Mouse (Mus musculus) midbrain, embryonic 13.5 days (tissue): ENCODE data around the gene Resf1. TPM values are rescaled to one million over a fixed set of nuclear protein-coding genes. Genes with fewer than 3 reads are reported as not detected.
"Not testable (repeated sequence)": the region's sequence is repeated elsewhere in the genome, so short reads cannot be mapped to it uniquely, and the experiment has no call there.

Experiments
- ATAC-seq: fragments of 200-750 bp; cut with Nextera tagmentation; 2 replicates; pipeline ENCODE4 v1.8.0; 2017; ENCODE audit warnings: mild to moderate bottlenecking, moderate TSS enrichment, moderate library complexity
- H3K27ac ChIP-seq: fragments of 300-500 bp; sonication (generic); 2 replicates; pipeline ENCODE4 v1.5.1; 2015; ENCODE audit warnings: inconsistent platforms, mild to moderate bottlenecking, moderate library complexity
- H3K27me3 ChIP-seq: fragments of 300-500 bp; sonication (generic); 2 replicates; pipeline ENCODE4 v1.6.1; 2015; ENCODE audit warnings: mild to moderate bottlenecking, inconsistent platforms
- H3K36me3 ChIP-seq: fragments of 300-500 bp; sonication (generic); 2 replicates; pipeline ENCODE4 v1.6.1; 2015; ENCODE audit warnings: mild to moderate bottlenecking, inconsistent platforms
- H3K4me1 ChIP-seq: fragments of 300-500 bp; sonication (generic); replicated peaks from 2 replicates; pipeline ENCODE4 v1.6.1; 2015; ENCODE audit warnings: inconsistent platforms
- H3K4me2 ChIP-seq: fragments of 300-500 bp; sonication (generic); replicated peaks from 2 replicates; pipeline ENCODE4 v1.6.1; 2015; ENCODE audit warnings: moderate library complexity, mild to moderate bottlenecking, inconsistent platforms
- H3K4me3 ChIP-seq: fragments of 300-500 bp; sonication (generic); replicated peaks from 2 replicates; pipeline ENCODE4 v1.5.1; 2015; ENCODE audit warnings: mild to moderate bottlenecking, inconsistent platforms
- H3K9ac ChIP-seq: fragments of 300-500 bp; sonication (generic); replicated peaks from 2 replicates; pipeline ENCODE4 v1.6.1; 2015; ENCODE audit warnings: mild to moderate bottlenecking, inconsistent platforms
- H3K9me3 ChIP-seq: fragments of 300-500 bp; sonication (generic); 2 replicates; pipeline ENCODE4 v1.6.1; 2016; ENCODE audit warnings: mild to moderate bottlenecking, inconsistent platforms
- WGBS: fragments of 180-500 bp; shearing (Covaris S2); methylation state at CpG from one replicate; pipeline ENCODE4 v1.1.7; 2015; 5-methylcytosine and 5-hydroxymethylcytosine counted together
- polyA plus RNA-seq: library from polyadenylated mRNA; unstranded; fragments of >200 nt; fragmentation: Nextera tagmentation; extraction: Ambion mirVana; gene quantifications from 2 replicates; pipeline ENCODE4 v1.2.1, GENCODE M21; 2015

The Resf1 gene
- polyA plus RNA-seq, 1 experiment from 2014 or later = 41.2 TPM

DNA sequence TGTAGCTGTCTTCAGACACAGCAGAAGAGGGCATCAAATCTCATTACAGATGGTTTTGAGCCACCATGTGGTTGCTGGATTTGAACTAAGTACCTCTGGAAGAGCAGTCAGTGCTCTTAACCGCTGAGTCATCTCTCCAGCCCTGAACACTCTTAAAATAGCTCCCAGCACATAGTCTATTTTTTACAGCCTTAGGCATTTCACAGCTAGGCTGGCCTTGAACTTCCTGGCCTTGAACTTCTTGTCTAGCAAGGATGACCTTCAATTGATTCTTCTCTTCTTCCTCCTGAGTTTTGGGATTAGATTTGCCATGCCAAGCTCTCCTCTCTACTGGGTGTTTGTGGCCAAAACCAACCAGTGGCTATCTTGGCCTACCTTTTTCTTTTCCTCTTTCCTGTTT lies 2.6 kb downstream of the Resf1 start:
- H3K36me3 ChIP-seq = peaks cover 38% of the 10 kb centered on the region
- no peak overlapping the region for H3K27ac ChIP-seq
- H3K4me2 ChIP-seq = no peak overlapping the region
- no peak for ATAC-seq
- H3K4me1 ChIP-seq = peaks cover 24% of the 10 kb centered on the region
- no peaks in the 10 kb centered on the region for H3K9me3 ChIP-seq
- no peak overlapping the region for H3K4me3 ChIP-seq
- WGBS = 86% methylated on average over 1 of the region's 1 CpGs
- H3K27me3 ChIP-seq = no peaks in the 10 kb centered on the region
- H3K9ac ChIP-seq = no peak overlapping the region

DNA sequence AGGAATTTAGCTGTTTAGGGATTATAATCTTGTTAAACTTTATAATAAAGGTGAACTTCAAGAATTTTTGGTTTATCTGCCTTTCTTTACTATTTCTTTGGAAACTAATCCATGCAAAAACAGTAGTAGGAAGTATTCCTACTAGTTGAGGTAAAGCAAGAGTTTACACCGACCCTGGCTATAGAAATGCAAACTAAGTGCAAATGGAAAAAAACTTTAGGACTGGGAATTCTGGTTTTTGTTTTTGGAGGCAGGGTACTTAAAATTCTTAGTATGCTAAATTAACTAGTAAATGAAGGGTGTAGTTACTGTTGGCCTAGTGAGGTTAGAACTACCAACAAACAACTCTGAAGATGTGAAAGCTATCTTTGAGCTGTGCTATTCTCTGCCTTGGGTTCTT lies 3.0 kb downstream of the Resf1 start:
- ATAC-seq = no peak
- peaks cover 24% of the 10 kb centered on the region for H3K4me1 ChIP-seq
- 79% methylated on average over 1 of the region's 1 CpGs for WGBS

GRCm38 (mm10) chr6:149314918-149315317 lies 5.7 kb downstream of the Resf1 start:
- Histone ChIP-seq H3K4me2 (no peak overlapping the region), H3K4me3 (no peak overlapping the region), H3K27ac (no peak overlapping the region), H3K9ac (no peak overlapping the region), H3K27me3 (no peaks in the 10 kb centered on the region), H3K9me3 (no peaks in the 10 kb centered on the region), H3K36me3 (peaks cover 60% of the 10 kb centered on the region), H3K4me1 (peaks cover 20% of the 10 kb centered on the region)
- no peak for ATAC-seq
- WGBS = 95% methylated on average over 2 of the region's 2 CpGs

More for the DNA sequence above, 3.0 kb downstream of the Resf1 start:
- H3K27ac ChIP-seq = no peak overlapping the region
- no peak overlapping the region for H3K4me2 ChIP-seq
- H3K9ac ChIP-seq = no peak overlapping the region
- no peaks in the 10 kb centered on the region for H3K9me3 ChIP-seq
- H3K4me3 ChIP-seq = no peak overlapping the region
- peaks cover 39% of the 10 kb centered on the region for H3K36me3 ChIP-seq
- no peaks in the 10 kb centered on the region for H3K27me3 ChIP-seq

DNA sequence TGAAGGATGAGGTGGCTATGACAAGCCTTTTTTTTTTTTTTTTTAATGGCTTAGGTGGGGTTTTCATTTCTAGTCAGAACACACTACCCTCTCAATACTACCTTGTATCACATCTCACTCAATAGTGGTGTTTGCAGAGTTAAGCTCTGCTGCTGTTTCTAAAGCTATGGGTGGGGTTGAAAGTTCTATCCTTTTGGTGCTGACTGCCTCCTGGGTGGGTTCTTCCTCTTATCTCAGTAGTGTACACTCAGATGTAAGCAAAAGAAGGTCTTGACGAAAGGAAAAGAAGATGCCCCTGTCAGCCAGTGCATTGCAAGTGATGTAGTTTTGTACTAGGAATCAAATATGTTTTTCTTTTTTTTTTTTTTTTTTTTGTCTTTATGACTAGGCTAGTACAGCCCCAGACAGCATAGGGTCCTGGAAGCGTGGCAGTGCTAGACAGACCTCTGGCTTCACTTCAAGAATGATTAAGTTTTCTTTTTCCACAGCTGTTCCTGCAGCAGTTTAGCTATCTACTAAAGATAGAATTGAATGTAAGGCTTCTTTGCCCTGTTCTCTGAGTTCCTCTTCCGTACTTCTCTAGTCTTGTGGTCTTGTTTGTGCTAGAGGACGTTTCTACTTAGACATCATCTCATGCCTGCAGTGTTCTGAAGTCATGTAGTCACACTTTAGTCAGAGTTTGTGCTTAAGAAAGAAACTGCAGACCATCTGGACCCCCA lies 14.5 kb downstream of the Resf1 start:
- Histone ChIP-seq H3K9ac (no peak overlapping the region), H3K9me3 (0 out of 2 replicates have a peak, but pooled peaks cover 2% of the 10 kb centered on the region), H3K27ac (no peak overlapping the region), H3K4me2 (no peak overlapping the region), H3K4me3 (no peak overlapping the region), H3K36me3 (peaks cover 82% of the 10 kb centered on the region), H3K27me3 (no peaks in the 10 kb centered on the region), H3K4me1 (no peaks in the 10 kb centered on the region)
- ATAC-seq = no peak
- 94% methylated on average over 4 of the region's 4 CpGs for WGBS

DNA sequence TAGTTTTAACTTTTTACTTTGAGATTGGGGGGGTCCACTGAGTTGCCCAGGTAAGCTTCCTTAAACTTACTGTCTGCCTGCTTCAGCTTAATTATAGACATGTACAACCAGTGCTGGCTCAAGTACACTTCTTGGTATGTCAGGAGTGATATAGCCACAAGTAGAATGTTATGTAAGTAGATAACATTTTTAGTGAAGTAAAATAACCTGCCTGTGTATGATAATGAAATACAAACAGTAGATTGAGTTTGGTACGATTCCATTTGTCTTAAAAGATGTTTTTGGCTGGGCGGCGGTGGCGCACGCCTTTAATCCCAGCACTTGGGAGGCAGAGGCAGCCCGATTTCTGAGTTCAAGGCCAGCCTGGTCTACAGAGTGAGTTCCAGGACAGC lies 15.0 kb downstream of the Resf1 start:
- ATAC-seq = no peak
- no peak overlapping the region for H3K27ac ChIP-seq
- peaks cover 85% of the 10 kb centered on the region for H3K36me3 ChIP-seq
- H3K9me3 ChIP-seq = 0 out of 2 replicates have a peak, but pooled peaks cover 2% of the 10 kb centered on the region
- no peak overlapping the region for H3K4me2 ChIP-seq
- H3K9ac ChIP-seq = no peak overlapping the region
- H3K27me3 ChIP-seq = no peaks in the 10 kb centered on the region
- H3K4me1 ChIP-seq = no peaks in the 10 kb centered on the region
- no peak overlapping the region for H3K4me3 ChIP-seq
- WGBS = 97% methylated on average over 6 of the region's 6 CpGs

GRCm38 (mm10) chr6:149329071-149329470 lies 19.9 kb downstream of the Resf1 start:
- peaks cover 76% of the 10 kb centered on the region for H3K36me3 ChIP-seq
- 95% methylated on average over 4 of the region's 4 CpGs for WGBS
- no peak overlapping the region for H3K27ac ChIP-seq
- no peaks in the 10 kb centered on the region for H3K27me3 ChIP-seq
- no peak overlapping the region for H3K4me2 ChIP-seq
- H3K9me3 ChIP-seq = 0 out of 2 replicates have a peak, but pooled peaks cover 2% of the 10 kb centered on the region
- H3K4me1 ChIP-seq = no peaks in the 10 kb centered on the region
- ATAC-seq = no peak
- H3K4me3 ChIP-seq = no peak overlapping the region
- no peak overlapping the region for H3K9ac ChIP-seq

DNA sequence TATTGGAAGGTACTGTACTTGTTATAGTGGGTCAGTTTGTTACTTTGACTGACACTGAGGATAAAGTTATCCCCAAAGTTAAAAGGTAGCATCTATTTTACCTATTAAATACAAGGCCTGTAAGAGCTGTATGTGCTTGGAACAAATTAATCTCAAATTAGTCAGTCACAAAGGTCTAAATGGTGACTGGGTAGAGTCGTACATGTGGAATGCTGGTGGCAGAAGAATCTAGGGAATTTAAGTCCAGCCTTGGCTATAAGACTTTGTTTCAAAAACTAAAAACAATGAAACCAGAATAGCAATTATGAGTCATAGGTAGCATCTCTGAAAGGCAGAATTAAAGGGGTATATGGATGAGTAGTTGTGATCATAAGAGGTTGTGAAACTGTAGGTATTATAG lies 21.1 kb downstream of the Resf1 start:
- no peak overlapping the region for H3K4me2 ChIP-seq
- H3K36me3 ChIP-seq = peaks cover 81% of the 10 kb centered on the region
- no peaks in the 10 kb centered on the region for H3K27me3 ChIP-seq
- no peak for ATAC-seq
- WGBS = 87% methylated on average over 1 of the region's 1 CpGs
- H3K9me3 ChIP-seq = 0 out of 2 replicates have a peak, but pooled peaks cover 2% of the 10 kb centered on the region
- H3K9ac ChIP-seq = no peak overlapping the region
- no peak overlapping the region for H3K4me3 ChIP-seq
- H3K4me1 ChIP-seq = no peaks in the 10 kb centered on the region
- H3K27ac ChIP-seq = no peak overlapping the region

- 95% methylated on average over 2 of the region's 2 CpGs for WGBS
- H3K36me3 ChIP-seq = peaks cover 73% of the 10 kb centered on the region
- no peak overlapping the region for H3K4me3 ChIP-seq
These were observed 23.8 kb downstream of the Resf1 start for GRCm38 (mm10) chr6:149333036-149333435.

DNA sequence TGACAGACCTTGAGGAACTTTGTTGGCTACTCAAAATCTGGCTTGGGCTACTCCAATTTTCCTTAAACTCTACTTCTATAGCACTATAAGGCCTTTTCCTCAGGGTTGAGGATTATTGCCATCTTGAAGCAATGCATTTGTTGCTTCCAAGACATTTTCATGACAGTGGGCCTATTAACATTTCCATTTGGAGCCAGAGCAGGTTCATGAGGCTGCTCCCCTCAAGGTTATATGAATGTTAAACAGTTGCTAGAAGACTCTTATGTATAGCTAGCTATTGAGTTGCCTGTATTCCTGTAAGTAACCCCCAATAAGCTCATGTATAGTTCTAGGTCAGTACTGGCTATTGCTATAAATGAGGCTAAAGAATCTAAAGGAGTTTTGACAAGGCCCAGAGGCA lies 28.8 kb downstream of the Resf1 start:
- no peak overlapping the region for H3K4me3 ChIP-seq
- H3K9me3 ChIP-seq = peaks cover 7% of the 10 kb centered on the region; the same call in 1 of the 2 replicates
- H3K4me1 ChIP-seq = no peaks in the 10 kb centered on the region
- H3K9ac ChIP-seq = no peak overlapping the region
- ATAC-seq = no peak
- peaks cover 46% of the 10 kb centered on the region for H3K36me3 ChIP-seq
- no peak overlapping the region for H3K27ac ChIP-seq
- H3K4me2 ChIP-seq = no peak overlapping the region
- no peaks in the 10 kb centered on the region for H3K27me3 ChIP-seq

More at GRCm38 (mm10) chr6:149333036-149333435, 23.8 kb downstream of the Resf1 start:
- H3K9ac ChIP-seq = no peak overlapping the region
- H3K27ac ChIP-seq = no peak overlapping the region
- H3K4me1 ChIP-seq = no peaks in the 10 kb centered on the region
- H3K4me2 ChIP-seq = no peak overlapping the region
- H3K9me3 ChIP-seq = no peaks in the 10 kb centered on the region
- ATAC-seq = no peak
- no peaks in the 10 kb centered on the region for H3K27me3 ChIP-seq

DNA sequence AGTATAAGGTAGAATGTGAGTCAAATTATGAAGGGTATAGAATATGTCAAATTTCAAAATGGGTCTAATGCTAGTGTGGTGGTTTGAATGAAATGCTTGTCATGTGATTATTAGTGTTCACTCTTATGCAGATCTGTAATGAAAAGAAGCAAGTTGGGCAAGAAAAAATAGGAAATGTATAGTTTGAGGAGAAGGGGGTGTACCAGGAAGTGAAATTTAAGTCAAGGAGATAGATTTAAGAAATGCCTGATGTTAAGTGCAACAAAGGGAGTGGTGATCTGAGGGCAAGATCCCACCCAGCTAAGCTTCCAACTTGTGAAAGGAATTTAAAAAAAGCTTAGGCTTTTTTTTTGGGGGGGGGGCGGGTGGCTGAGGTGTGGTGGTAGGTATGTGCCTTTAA lies 29.4 kb downstream of the Resf1 start:
- Histone ChIP-seq H3K27me3 (no peaks in the 10 kb centered on the region), H3K9ac (no peak overlapping the region), H3K9me3 (peaks cover 7% of the 10 kb centered on the region; the same call in 1 of the 2 replicates), H3K4me3 (no peak overlapping the region), H3K4me1 (no peaks in the 10 kb centered on the region), H3K4me2 (no peak overlapping the region), H3K27ac (no peak overlapping the region), H3K36me3 (peaks cover 40% of the 10 kb centered on the region)
- ATAC-seq = no peak
- 89% methylated on average over 1 of the region's 1 CpGs for WGBS

DNA sequence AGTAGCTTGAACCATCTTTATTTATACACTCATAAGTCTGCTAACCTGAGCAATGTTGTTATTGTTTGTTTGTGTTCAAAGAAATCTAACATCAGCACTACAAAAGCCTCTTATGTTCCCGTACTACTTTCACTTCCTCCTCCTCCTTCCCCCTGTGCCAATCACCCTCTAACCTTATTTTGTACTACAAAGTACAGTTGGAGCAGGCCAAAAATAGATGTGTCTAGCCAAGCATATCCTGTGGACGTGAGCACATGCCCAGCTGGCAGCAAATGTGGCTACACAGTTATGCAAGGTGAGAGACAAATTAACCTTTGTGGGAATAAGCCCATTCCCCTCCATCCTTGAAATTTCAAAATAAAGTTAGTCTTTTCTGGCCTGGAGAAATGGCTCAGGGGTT lies 34.6 kb downstream of the Resf1 start:
- 69% methylated on average over 2 of the region's 2 CpGs for WGBS
- Histone ChIP-seq H3K4me1 (no peaks in the 10 kb centered on the region), H3K9ac (no peak overlapping the region), H3K36me3 (peaks cover 6% of the 10 kb centered on the region; the same call in 1 of the 2 replicates), H3K4me2 (no peak overlapping the region), H3K4me3 (no peak overlapping the region), H3K27me3 (no peaks in the 10 kb centered on the region), H3K9me3 (peaks cover 7% of the 10 kb centered on the region; the same call in 1 of the 2 replicates), H3K27ac (no peak overlapping the region)
- no peak for ATAC-seq

DNA sequence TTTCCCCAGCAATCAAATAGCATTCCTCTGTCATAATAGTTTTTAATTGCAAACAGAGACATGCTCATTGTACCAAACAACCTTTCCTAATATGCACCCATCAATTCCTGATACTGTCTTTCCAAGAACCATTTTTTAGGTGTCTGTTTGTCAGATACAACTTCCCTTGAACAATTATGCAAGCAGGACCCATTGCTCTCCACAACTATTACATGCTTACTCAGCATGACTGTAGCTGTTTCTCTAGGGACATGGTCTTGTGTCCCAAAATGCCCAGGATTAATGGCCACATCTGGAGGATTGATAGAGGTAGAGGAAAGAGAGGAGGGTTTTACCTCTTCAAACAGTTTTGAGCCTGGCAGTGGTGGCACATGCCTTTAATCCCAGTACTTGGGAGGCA lies 35.2 kb downstream of the Resf1 start:
- Histone ChIP-seq H3K4me3 (no peak overlapping the region), H3K36me3 (peaks cover 6% of the 10 kb centered on the region; the same call in 1 of the 2 replicates), H3K9ac (no peak overlapping the region), H3K4me1 (no peaks in the 10 kb centered on the region), H3K27me3 (no peaks in the 10 kb centered on the region), H3K9me3 (peaks cover 7% of the 10 kb centered on the region; the same call in 1 of the 2 replicates), H3K4me2 (no peak overlapping the region), H3K27ac (no peak overlapping the region)
- ATAC-seq = no peak

- H3K4me2 ChIP-seq, H3K27ac ChIP-seq, H3K27me3 ChIP-seq, H3K36me3 ChIP-seq, ATAC-seq, H3K9me3 ChIP-seq, H3K9ac ChIP-seq, H3K4me1 ChIP-seq, H3K4me3 ChIP-seq: not testable (repeated sequence)
- 98% methylated on average over 6 of the region's 6 CpGs for WGBS
These were observed 39.0 kb downstream of the Resf1 start for GRCm38 (mm10) chr6:149348211-149348610.
